Mouse (Mus musculus) yolk sac, embryonic 10.5 days (tissue): Measurements from ENCODE around the gene Gli1.
A peak's percentile ranks its signal among the peaks of the same experiment; 100 is the strongest.

Source experiments
- DNase-seq: peaks from one replicate; pipeline ENCODE4 v3.0.0-alpha.2; 2017; ENCODE audit warnings: low spot score

Gli1 gene

GRCm38 (mm10) chr10:127346173-127346572, 4.4 kb upstream of the Gli1 start:
- no peak for DNase-seq

GRCm38 (mm10) chr10:127343029-127343428, 1.3 kb upstream of the Gli1 start:
- DNase-seq, result no peak

- no peak for DNase-seq
Observed at GRCm38 (mm10) chr10:127341360-127341690, 449 bp downstream of the Gli1 start.

- peak; percentile 50 for DNase-seq
Observed at GRCm38 (mm10) chr10:127340577-127341359, 1.0 kb downstream of the Gli1 start.

- DNase-seq, result peak; percentile 80
Observed at GRCm38 (mm10) chr10:127339683-127340576, 1.8 kb downstream of the Gli1 start.

GRCm38 (mm10) chr10:127338930-127339682, 2.7 kb downstream of the Gli1 start:
- peak; percentile 87 for DNase-seq

- no peak for DNase-seq
Observed at GRCm38 (mm10) chr10:127337536-127338099, 4.2 kb downstream of the Gli1 start.

GRCm38 (mm10) chr10:127336952-127337351, 4.8 kb downstream of the Gli1 start:
- no peak for DNase-seq

- no peak for DNase-seq
Observed at GRCm38 (mm10) chr10:127335271-127335670, 6.5 kb downstream of the Gli1 start.

GRCm38 (mm10) chr10:127333152-127333551, 8.6 kb downstream of the Gli1 start:
- DNase-seq, result no peak

- DNase-seq, result no peak
Observed at GRCm38 (mm10) chr10:127332211-127332874, 9.4 kb downstream of the Gli1 start.

- no peak for DNase-seq
Observed at GRCm38 (mm10) chr10:127330212-127330611, 11.6 kb downstream of the Gli1 start.

GRCm38 (mm10) chr10:127327461-127328145, 14.2 kb downstream of the Gli1 start:
- no peak for DNase-seq

- DNase-seq, result no peak
Observed at GRCm38 (mm10) chr10:127326828-127327227, 14.9 kb downstream of the Gli1 start.

- peak; percentile 47 for DNase-seq
Observed at GRCm38 (mm10) chr10:127326017-127326801, 15.6 kb downstream of the Gli1 start.

GRCm38 (mm10) chr10:127325454-127326016, 16.2 kb downstream of the Gli1 start:
- no peak for DNase-seq

- DNase-seq, result peak; percentile 37
Observed at GRCm38 (mm10) chr10:127324495-127324894, 17.3 kb downstream of the Gli1 start.

GRCm38 (mm10) chr10:127323131-127323855, 18.5 kb downstream of the Gli1 start:
- DNase-seq, result no peak

- no peak for DNase-seq
Observed at GRCm38 (mm10) chr10:127322669-127323068, 19.1 kb downstream of the Gli1 start.
